Mouse (Mus musculus): Measurements from ENCODE around the gene Tnfsf11. TPM values are rescaled to one million over a fixed set of nuclear protein-coding genes. Genes with fewer than 3 reads are reported as not detected.

Gene Tnfsf11
- polyA plus RNA-seq (2015; fragmentation: Illumina TruSeq; extraction: RNeasy Lipid Tissue Mini Kit (QIAGEN cat#74804); ENCODE audit: low read depth, low replicate concordance), result not detected

GRCm38 (mm10) chr14:78307286-78308237 is at the start of gene Tnfsf11:
Gene Tnfsf11, minus strand, starts transcription at chr14:78308043.

Other genes starting within 250 kb of the Tnfsf11 start
- gene Fam216b, start 219.0 kb downstream of the Tnfsf11 start, polyA plus RNA-seq (2015; fragmentation: Illumina TruSeq; extraction: RNeasy Lipid Tissue Mini Kit (QIAGEN cat#74804); ENCODE audit: low read depth, low replicate concordance), result 1.9 TPM
- 81.3 TPM for gene Akap11, start 228.8 kb upstream of the Tnfsf11 start, polyA plus RNA-seq (2015; fragmentation: Illumina TruSeq; extraction: RNeasy Lipid Tissue Mini Kit (QIAGEN cat#74804); ENCODE audit: low read depth, low replicate concordance)

Measured in brain, adult 10 weeks (tissue).